Mouse (Mus musculus): ENCODE data around the gene Fanci. TPM values are rescaled to one million over a fixed set of nuclear protein-coding genes. Genes with fewer than 3 reads are reported as not detected.
A peak's percentile ranks its signal among the peaks of the same experiment; 100 is the strongest.

Gene Fanci
- polyA plus RNA-seq, 1 experiment from 2014 or later = 7.4 TPM

DNA sequence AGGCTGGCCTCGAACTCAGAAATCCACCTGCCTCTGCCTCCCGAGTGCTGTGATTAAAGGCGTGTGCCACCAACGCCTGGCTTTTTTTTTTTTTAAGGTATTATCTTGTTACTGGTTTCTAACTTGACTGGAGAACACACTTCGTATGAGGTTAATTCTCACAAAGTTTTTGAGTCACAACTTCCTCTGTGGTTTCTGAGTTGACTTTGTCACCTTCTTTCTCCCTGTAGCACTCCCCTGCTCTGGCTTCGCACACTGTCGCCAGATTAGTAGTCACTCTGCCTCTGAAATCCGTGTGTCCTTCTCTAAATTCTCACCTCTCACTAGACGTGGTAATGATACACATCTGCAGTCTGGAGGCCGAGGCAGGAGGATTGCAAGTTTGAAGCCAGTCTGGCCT, 31.1 kb downstream of the Fanci start:
- Histone ChIP-seq H3K4me3 (ENCODE audit: low read depth, low read length) (no peak overlapping the region), H3K9me3 (replicated peaks; ENCODE audit: control insufficient read depth, low read length) (no peaks in the 10 kb centered on the region), H3K36me3 (ENCODE audit: control insufficient read depth, insufficient read depth) (0 out of 2 replicates have a peak, but pooled peaks cover 2% of the 10 kb centered on the region), H3K27me3 (ENCODE audit: control insufficient read depth, insufficient read depth, low read depth, low read length) (no peaks in the 10 kb centered on the region), H3K27ac (ENCODE audit: low read length) (no peak overlapping the region), H3K4me1 (ENCODE audit: control insufficient read depth, low read depth, low read length) (no peaks in the 10 kb centered on the region), H3K9ac (ENCODE audit: low read depth, low read length) (no peak overlapping the region), H3K4me2 (ENCODE audit: low read depth, low read length) (no peak overlapping the region)
- ATAC-seq (ENCODE audit: low read depth) = no peak
- 55% methylated on average over 10 of the region's 10 CpGs for WGBS (ENCODE audit: insufficient replicate concordance)

DNA sequence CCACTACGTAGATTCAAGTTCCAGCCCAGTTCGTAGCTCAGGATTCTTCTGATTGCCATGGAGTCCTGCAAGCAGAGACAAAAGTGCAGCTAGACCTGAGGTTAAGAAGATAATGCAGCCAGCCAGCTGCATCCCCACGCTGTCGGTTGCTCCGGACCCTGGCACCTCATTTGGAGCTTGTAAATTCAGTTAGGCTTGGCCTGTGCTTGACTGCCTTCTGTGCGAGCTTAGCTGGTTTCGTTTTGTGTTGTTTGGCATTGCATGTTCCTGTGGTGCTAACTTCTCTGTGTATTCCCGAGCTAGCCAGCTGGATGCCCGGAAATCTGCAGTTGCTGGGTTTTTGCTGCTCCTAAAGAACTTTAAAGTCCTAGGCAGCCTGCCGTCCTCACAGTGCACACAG, 34.1 kb downstream of the Fanci start:
- ATAC-seq (ENCODE audit: low read depth) = no peak
- no peak overlapping the region for H3K4me3 ChIP-seq (ENCODE audit: low read depth, low read length)
- H3K27me3 ChIP-seq (ENCODE audit: control insufficient read depth, insufficient read depth, low read depth, low read length) = no peaks in the 10 kb centered on the region
- WGBS (ENCODE audit: insufficient replicate concordance) = 79% methylated on average over 10 of the region's 10 CpGs
- no peak overlapping the region for H3K4me2 ChIP-seq (ENCODE audit: low read depth, low read length)
- no peaks in the 10 kb centered on the region for H3K4me1 ChIP-seq (ENCODE audit: control insufficient read depth, low read depth, low read length)
- no peak overlapping the region for H3K27ac ChIP-seq (ENCODE audit: low read length)
- H3K9me3 ChIP-seq (replicated peaks; ENCODE audit: control insufficient read depth, low read length) = no peaks in the 10 kb centered on the region
- 0 out of 2 replicates have a peak, but pooled peaks cover 2% of the 10 kb centered on the region for H3K36me3 ChIP-seq (ENCODE audit: control insufficient read depth, insufficient read depth)
- H3K9ac ChIP-seq (ENCODE audit: low read depth, low read length) = no peak overlapping the region

DNA sequence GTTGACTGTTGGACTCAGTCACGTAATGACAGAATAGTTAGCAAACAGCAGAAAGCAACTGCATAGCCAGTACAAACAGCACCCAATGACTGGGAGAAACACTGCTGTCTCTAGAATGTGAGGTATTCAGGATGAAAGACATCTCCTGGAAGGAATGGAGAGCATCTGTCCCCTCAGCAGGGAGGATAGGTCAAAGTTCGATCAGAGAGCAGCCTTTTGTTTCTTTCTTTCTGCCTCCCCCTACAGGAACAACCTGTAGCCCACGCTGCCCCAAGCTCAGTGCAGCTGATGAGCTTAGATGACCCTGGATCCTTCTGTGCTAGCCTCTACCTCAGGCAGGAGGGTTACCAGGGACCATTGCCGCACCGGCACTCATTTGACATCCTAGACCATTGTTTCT, 36.5 kb downstream of the Fanci start:
- H3K4me1 ChIP-seq (ENCODE audit: control insufficient read depth, low read depth, low read length) = no peaks in the 10 kb centered on the region
- WGBS (ENCODE audit: insufficient replicate concordance) = 71% methylated on average over 5 of the region's 5 CpGs
- H3K4me2 ChIP-seq (ENCODE audit: low read depth, low read length) = no peak overlapping the region
- no peak overlapping the region for H3K9ac ChIP-seq (ENCODE audit: low read depth, low read length)
- 0 out of 2 replicates have a peak, but pooled peaks cover 2% of the 10 kb centered on the region for H3K36me3 ChIP-seq (ENCODE audit: control insufficient read depth, insufficient read depth)
- no peaks in the 10 kb centered on the region for H3K27me3 ChIP-seq (ENCODE audit: control insufficient read depth, insufficient read depth, low read depth, low read length)
- ATAC-seq (ENCODE audit: low read depth) = no peak
- H3K4me3 ChIP-seq (ENCODE audit: low read depth, low read length) = no peak overlapping the region
- no peak overlapping the region for H3K27ac ChIP-seq (ENCODE audit: low read length)
- H3K9me3 ChIP-seq (replicated peaks; ENCODE audit: control insufficient read depth, low read length) = no peaks in the 10 kb centered on the region

DNA sequence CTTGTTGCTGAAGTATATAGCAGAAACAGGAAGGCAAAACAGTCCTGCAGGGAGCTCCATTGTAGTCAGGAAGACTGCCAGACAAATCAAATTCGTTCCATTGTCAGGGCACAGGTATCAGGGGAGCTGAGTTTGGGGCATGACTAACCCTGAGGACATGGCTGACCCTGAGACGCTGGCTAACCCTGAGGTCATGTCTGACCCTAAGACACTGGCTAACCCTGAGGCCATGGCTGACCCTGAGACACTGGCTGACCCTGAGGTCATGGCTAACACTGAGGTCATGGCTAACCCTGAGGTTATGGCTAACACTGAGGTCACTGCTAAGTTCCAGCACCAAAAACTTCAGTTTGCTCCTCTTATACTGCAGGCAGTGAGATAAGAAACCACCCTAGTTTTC, 48.3 kb downstream of the Fanci start:
- H3K4me1 ChIP-seq (ENCODE audit: control insufficient read depth, low read depth, low read length) = no peaks in the 10 kb centered on the region
- no peaks in the 10 kb centered on the region for H3K27me3 ChIP-seq (ENCODE audit: control insufficient read depth, insufficient read depth, low read depth, low read length)
- ATAC-seq (ENCODE audit: low read depth) = no peak
- no peak overlapping the region for H3K27ac ChIP-seq (ENCODE audit: low read length)
- H3K4me3 ChIP-seq (ENCODE audit: low read depth, low read length) = no peak overlapping the region
- no peak overlapping the region for H3K4me2 ChIP-seq (ENCODE audit: low read depth, low read length)
- 82% methylated on average over 2 of the region's 2 CpGs for WGBS (ENCODE audit: insufficient replicate concordance)
- no peak overlapping the region for H3K9ac ChIP-seq (ENCODE audit: low read depth, low read length)
- no peaks in the 10 kb centered on the region for H3K9me3 ChIP-seq (replicated peaks; ENCODE audit: control insufficient read depth, low read length)
- peaks cover 20% of the 10 kb centered on the region for H3K36me3 ChIP-seq (ENCODE audit: control insufficient read depth, insufficient read depth)

DNA sequence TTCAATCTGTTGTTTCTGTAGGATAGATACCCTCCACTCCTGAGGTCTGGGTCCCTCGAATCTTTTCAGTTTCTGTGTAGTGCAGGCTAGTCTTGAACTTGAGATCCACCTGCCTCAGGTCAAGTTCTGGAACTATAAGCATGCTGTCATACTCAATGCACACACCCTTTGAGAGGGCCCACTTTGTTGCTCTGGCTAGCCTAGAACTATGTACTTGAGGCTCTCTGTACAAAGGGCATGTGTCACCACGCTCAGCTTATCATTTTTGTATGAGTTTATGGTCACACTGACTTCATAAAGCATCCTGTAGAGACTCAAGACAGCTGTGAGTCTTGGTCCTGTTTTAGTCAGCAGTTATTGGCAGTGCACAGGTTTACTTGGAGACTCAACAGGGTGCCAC, 55.3 kb downstream of the Fanci start:
- H3K9me3 ChIP-seq (replicated peaks; ENCODE audit: control insufficient read depth, low read length) = no peaks in the 10 kb centered on the region
- H3K36me3 ChIP-seq (ENCODE audit: control insufficient read depth, insufficient read depth) = peaks cover 45% of the 10 kb centered on the region
- H3K4me1 ChIP-seq (ENCODE audit: control insufficient read depth, low read depth, low read length) = no peaks in the 10 kb centered on the region
- no peak overlapping the region for H3K4me2 ChIP-seq (ENCODE audit: low read depth, low read length)
- H3K27me3 ChIP-seq (ENCODE audit: control insufficient read depth, insufficient read depth, low read depth, low read length) = no peaks in the 10 kb centered on the region
- no peak overlapping the region for H3K9ac ChIP-seq (ENCODE audit: low read depth, low read length)
- WGBS (ENCODE audit: insufficient replicate concordance) = 79% methylated on average over 2 of the region's 2 CpGs
- ATAC-seq (ENCODE audit: low read depth) = no peak
- H3K27ac ChIP-seq (ENCODE audit: low read length) = no peak overlapping the region
- H3K4me3 ChIP-seq (ENCODE audit: low read depth, low read length) = no peak overlapping the region

DNA sequence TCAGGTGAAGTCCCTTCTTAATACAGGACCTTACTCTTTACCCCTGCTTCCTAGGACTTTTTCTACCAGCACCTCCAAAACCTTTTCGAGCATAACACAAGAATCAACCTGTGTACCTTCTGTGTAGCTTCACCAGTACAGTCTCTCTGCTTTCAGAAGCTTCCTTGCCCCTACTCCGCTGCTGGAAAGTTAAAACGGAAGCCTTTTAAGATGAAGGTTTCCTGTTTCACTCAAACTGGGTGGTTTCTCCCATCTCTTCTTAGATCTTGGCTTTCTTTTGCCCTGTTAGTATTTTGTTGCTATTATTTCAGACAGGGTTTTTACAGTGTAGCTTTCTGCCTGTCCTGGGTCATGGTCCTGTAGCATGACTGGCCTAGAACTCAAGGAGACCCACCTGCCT, 55.8 kb downstream of the Fanci start:
- no peak overlapping the region for H3K9ac ChIP-seq (ENCODE audit: low read depth, low read length)
- no peaks in the 10 kb centered on the region for H3K9me3 ChIP-seq (replicated peaks; ENCODE audit: control insufficient read depth, low read length)
- no peak overlapping the region for H3K4me2 ChIP-seq (ENCODE audit: low read depth, low read length)
- H3K36me3 ChIP-seq (ENCODE audit: control insufficient read depth, insufficient read depth) = peaks cover 49% of the 10 kb centered on the region
- no peak overlapping the region for H3K27ac ChIP-seq (ENCODE audit: low read length)
- no peaks in the 10 kb centered on the region for H3K4me1 ChIP-seq (ENCODE audit: control insufficient read depth, low read depth, low read length)
- no peak for ATAC-seq (ENCODE audit: low read depth)
- 79% methylated on average over 3 of the region's 3 CpGs for WGBS (ENCODE audit: insufficient replicate concordance)
- H3K4me3 ChIP-seq (ENCODE audit: low read depth, low read length) = no peak overlapping the region
- no peaks in the 10 kb centered on the region for H3K27me3 ChIP-seq (ENCODE audit: control insufficient read depth, insufficient read depth, low read depth, low read length)

DNA sequence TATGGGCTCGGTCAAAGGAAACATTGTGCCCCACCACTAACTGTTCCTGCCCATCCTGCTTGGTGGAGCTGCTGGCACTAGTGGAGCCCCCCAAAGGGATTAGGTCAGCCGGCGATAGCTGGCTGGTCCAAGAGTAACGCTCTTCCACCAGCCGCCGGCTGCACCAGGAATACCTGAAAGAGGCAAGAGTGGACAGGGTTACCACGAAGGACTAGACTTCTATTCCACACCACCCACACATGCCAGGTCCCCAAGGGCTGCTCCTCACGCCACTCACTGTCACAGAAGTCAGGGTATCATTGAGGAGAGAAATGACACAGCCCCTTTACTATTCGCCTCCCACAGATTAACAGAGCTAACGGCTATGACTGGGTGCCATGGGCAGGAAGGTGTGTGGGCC, 70.0 kb downstream of the Fanci start:
- no peak for ATAC-seq (ENCODE audit: low read depth)

DNA sequence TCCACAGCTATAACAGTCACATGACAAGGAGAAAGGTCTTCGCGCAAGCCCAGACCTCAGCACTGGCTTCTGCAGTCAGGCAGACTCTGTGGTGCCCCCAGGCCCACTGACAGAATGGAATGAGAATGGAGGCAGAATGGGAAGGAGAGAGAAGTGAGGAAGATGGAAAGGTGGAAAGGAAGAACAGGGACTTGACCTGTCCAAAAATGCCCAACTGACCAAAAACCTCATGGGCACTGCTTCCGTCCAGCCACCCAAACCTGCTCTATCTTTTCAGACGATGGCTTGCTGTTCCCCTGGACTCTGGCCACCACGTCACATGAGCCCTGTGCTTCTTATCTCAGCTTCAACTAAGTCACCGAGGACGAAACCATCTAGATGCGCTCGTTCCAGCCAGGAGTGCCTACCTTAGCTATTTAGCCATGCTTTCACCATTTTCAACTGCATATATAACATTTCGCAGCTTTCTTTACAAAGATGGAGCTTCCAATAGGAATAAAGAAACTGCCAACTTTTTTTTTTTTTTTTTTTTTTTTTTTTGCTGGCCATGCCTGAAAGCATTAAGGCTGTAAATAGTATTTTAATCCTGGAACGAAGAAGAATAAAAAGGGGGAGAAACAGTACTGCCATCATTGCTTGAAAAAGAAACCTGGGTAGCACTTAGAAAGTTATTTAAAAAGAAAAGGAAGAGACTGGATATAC, 71.8 kb downstream of the Fanci start:
- Histone ChIP-seq H3K27me3 (ENCODE audit: control insufficient read depth, insufficient read depth, low read depth, low read length) (peaks cover 4% of the 10 kb centered on the region; the same call in 1 of the 2 replicates), H3K36me3 (ENCODE audit: control insufficient read depth, insufficient read depth) (peaks cover 31% of the 10 kb centered on the region), H3K9me3 (replicated peaks; ENCODE audit: control insufficient read depth, low read length) (no peaks in the 10 kb centered on the region), H3K4me2 (ENCODE audit: low read depth, low read length) (peak overlapping the region; percentile 93; the same call in 1 of the 2 replicates), H3K4me1 (ENCODE audit: control insufficient read depth, low read depth, low read length) (peaks cover 23% of the 10 kb centered on the region), H3K27ac (ENCODE audit: low read length) (no peak overlapping the region), H3K4me3 (ENCODE audit: low read depth, low read length) (no peak overlapping the region), H3K9ac (ENCODE audit: low read depth, low read length) (no peak overlapping the region)
- no peak for ATAC-seq (ENCODE audit: low read depth)
- WGBS (ENCODE audit: insufficient replicate concordance) = 70% methylated on average over 11 of the region's 11 CpGs

More for the DNA sequence above, 70.0 kb downstream of the Fanci start:
- 81% methylated on average over 10 of the region's 10 CpGs for WGBS (ENCODE audit: insufficient replicate concordance)
- Histone ChIP-seq H3K27ac (ENCODE audit: low read length) (no peak overlapping the region), H3K4me2 (ENCODE audit: low read depth, low read length) (no peak overlapping the region), H3K4me1 (ENCODE audit: control insufficient read depth, low read depth, low read length) (peaks cover 16% of the 10 kb centered on the region), H3K4me3 (ENCODE audit: low read depth, low read length) (no peak overlapping the region), H3K36me3 (ENCODE audit: control insufficient read depth, insufficient read depth) (peaks cover 45% of the 10 kb centered on the region), H3K9ac (ENCODE audit: low read depth, low read length) (no peak overlapping the region), H3K27me3 (ENCODE audit: control insufficient read depth, insufficient read depth, low read depth, low read length) (no peaks in the 10 kb centered on the region), H3K9me3 (replicated peaks; ENCODE audit: control insufficient read depth, low read length) (no peaks in the 10 kb centered on the region)

DNA sequence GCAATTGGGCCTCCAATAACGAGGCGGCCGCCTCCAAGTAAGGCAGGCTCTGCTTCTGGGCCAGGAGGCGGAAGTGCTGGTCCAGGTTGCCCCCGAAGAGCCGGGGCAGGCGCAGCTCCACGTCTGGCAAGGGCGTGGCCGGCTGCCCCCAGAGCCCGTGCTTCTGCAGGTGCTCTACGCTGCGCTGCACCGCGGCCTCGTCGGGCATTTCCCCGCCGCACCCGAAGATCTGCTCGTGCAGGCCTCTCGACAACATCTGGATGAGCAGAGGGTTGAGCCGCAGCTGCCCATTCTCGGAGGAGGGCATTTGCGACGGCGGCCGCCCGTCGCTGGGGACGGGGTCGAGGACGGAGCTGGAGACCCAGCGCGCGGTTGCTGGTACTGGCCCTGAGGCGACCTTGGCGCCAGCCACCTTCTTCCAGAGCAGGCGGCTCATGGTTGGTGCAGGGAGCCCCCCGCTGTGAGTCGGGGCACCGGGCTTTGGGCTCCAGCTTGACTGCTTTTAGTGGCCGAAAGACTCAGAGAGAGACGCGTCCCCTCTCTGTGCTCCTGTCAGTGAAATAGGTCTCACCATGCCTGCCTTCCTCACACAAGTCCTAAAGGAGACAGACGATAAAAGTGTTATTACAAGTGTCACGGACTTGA, 73.2 kb downstream of the Fanci start:
- H3K9ac ChIP-seq (ENCODE audit: low read depth, low read length) = peak overlapping the region; percentile 82
- no peaks in the 10 kb centered on the region for H3K9me3 ChIP-seq (replicated peaks; ENCODE audit: control insufficient read depth, low read length)
- H3K27me3 ChIP-seq (ENCODE audit: control insufficient read depth, insufficient read depth, low read depth, low read length) = peaks cover 4% of the 10 kb centered on the region; the same call in 1 of the 2 replicates
- peaks cover 18% of the 10 kb centered on the region for H3K36me3 ChIP-seq (ENCODE audit: control insufficient read depth, insufficient read depth)
- no peak for ATAC-seq (ENCODE audit: low read depth)
- peak overlapping the region; percentile 86 for H3K4me3 ChIP-seq (ENCODE audit: low read depth, low read length)
- peak overlapping the region; percentile 93 for H3K4me2 ChIP-seq (ENCODE audit: low read depth, low read length)
- peak overlapping the region; percentile 83 for H3K27ac ChIP-seq (ENCODE audit: low read length)
- 11% methylated on average over 47 of the region's 47 CpGs for WGBS (ENCODE audit: insufficient replicate concordance)
- peaks cover 25% of the 10 kb centered on the region for H3K4me1 ChIP-seq (ENCODE audit: control insufficient read depth, low read depth, low read length)
